Mouse (Mus musculus) spleen, adult 2 months (tissue): ENCODE data around the gene Catsperg1. TPM values are rescaled to one million over a fixed set of nuclear protein-coding genes. Genes with fewer than 3 reads are reported as not detected.
"Not testable (repeated sequence)": the region's sequence is repeated elsewhere in the genome, so short reads cannot be mapped to it uniquely, and the experiment has no call there.

Experiments
- DNase-seq, 2 experiments: peaks; one replicate each; pipeline versions ENCODE4 v3.0.0 to v3.0.0-alpha.2; 2012 to 2021; ENCODE audit warnings: low spot score in 2 of 2, low read depth in 1 of 2
- H3K27ac ChIP-seq: fragments of 200-500 bp; 2 replicates; pipeline ENCODE4 v1.5.1; 2012; ENCODE audit warnings: low read length, inconsistent platforms; ENCODE audit not compliant: insufficient read depth
- H3K27me3 ChIP-seq: fragments of 200-500 bp; 2 replicates; pipeline ENCODE4 v1.6.1; 2012; ENCODE audit warnings: mild to moderate bottlenecking, moderate library complexity, low read length, inconsistent platforms; ENCODE audit not compliant: control insufficient read depth, insufficient read depth
- H3K36me3 ChIP-seq: fragments of 200-500 bp; 2 replicates; pipeline ENCODE4 v1.6.1; 2012; ENCODE audit warnings: mild to moderate bottlenecking, low read length, inconsistent platforms; ENCODE audit not compliant: control insufficient read depth, insufficient read depth
- H3K4me1 ChIP-seq: fragments of 200-500 bp; 2 replicates; pipeline ENCODE4 v1.6.1; 2011; ENCODE audit warnings: inconsistent platforms; ENCODE audit not compliant: control insufficient read depth, insufficient read depth, insufficient read length
- H3K4me3 ChIP-seq: fragments of 200-500 bp; 2 replicates; pipeline ENCODE4 v1.5.1; 2011; ENCODE audit warnings: mild to moderate bottlenecking, inconsistent platforms; ENCODE audit not compliant: insufficient read depth, insufficient read length; ENCODE audit errors: extremely low read depth
- CTCF ChIP-seq: fragments of 200-500 bp; IDR thresholded peaks from 2 replicates; pipeline ENCODE4 v1.5.1; 2011; ENCODE audit warnings: mild to moderate bottlenecking, inconsistent platforms; ENCODE audit not compliant: insufficient read depth, insufficient read length, insufficient replicate concordance; ENCODE audit errors: extremely low read depth
- POLR2A ChIP-seq: fragments of 200-500 bp; IDR thresholded peaks from 2 replicates; pipeline ENCODE4 v1.6.1; 2011; ENCODE audit warnings: low read depth, low read length, inconsistent platforms
- WGBS: fragments of 180-500 bp; shearing (Covaris S2); methylation state at CpG from one replicate; pipeline ENCODE4 v1.1.7; 2018; 5-methylcytosine and 5-hydroxymethylcytosine counted together
- polyA plus RNA-seq: library from polyadenylated mRNA; depleted of rRNA; stranded (reverse); fragments of >200 nt; gene quantifications from 2 replicates; pipeline ENCODE4 v1.2.3, GENCODE M21; 2012

Catsperg1 gene
- polyA plus RNA-seq, 1 experiment, result 2.0 TPM

- peaks cover 2% of the 10 kb centered on the region for H3K4me1 ChIP-seq
- H3K4me3 ChIP-seq, result peak within 1 kb of the TSS; percentile 71
Measured at GRCm38 (mm10) chr7:29238019-29238967, 24.5 kb upstream of the Catsperg1 start, which contains the start of gene Yif1b. TSS of gene Yif1b (plus strand) at chr7:29238329.

GRCm38 (mm10) chr7:29237596-29237995, 23.8 kb upstream of the Catsperg1 start:
- H3K4me1 ChIP-seq, DNase-seq, H3K27me3 ChIP-seq, H3K36me3 ChIP-seq: not testable (repeated sequence)
- 26% methylated on average over 6 of the region's 6 CpGs for WGBS
- peak overlapping the region; percentile 48 for H3K4me3 ChIP-seq
- H3K27ac ChIP-seq, result peak overlapping the region; percentile 80

More at GRCm38 (mm10) chr7:29238019-29238967, 24.5 kb upstream of the Catsperg1 start, which contains the start of gene Yif1b:
- Histone ChIP-seq H3K27me3 (no peaks in the 10 kb centered on the region), H3K27ac (peak within 1 kb of the TSS; percentile 80), H3K36me3 (no peaks in the 10 kb centered on the region)
- WGBS, result under 1% methylated on average over 60 of the region's 60 CpGs
- no peak for TF ChIP-seq CTCF
- peak; percentile 62; the same call in 1 of the 2 replicates for TF ChIP-seq POLR2A
- peak; percentile 99 for DNase-seq

- H3K27me3 ChIP-seq, result no peaks in the 10 kb centered on the region; the same call in 1 of the 2 replicates
- no peak for TF ChIP-seq CTCF
- no peak for TF ChIP-seq POLR2A
- peaks cover 2% of the 10 kb centered on the region for H3K4me1 ChIP-seq
- no peak for DNase-seq
- H3K36me3 ChIP-seq, result no peaks in the 10 kb centered on the region
- WGBS, result 80% methylated on average over 4 of the region's 4 CpGs
- no peak overlapping the region; the same call in 1 of the 2 replicates for H3K27ac ChIP-seq
- H3K4me3 ChIP-seq, result no peak overlapping the region
Measured at GRCm38 (mm10) chr7:29236593-29236992, 22.8 kb upstream of the Catsperg1 start.

- Histone ChIP-seq H3K27ac (no peak overlapping the region), H3K36me3 (no peaks in the 10 kb centered on the region), H3K27me3 (no peaks in the 10 kb centered on the region; the same call in 1 of the 2 replicates), H3K4me1 (peaks cover 2% of the 10 kb centered on the region), H3K4me3 (no peak overlapping the region)
- TF ChIP-seq POLR2A, result no peak
- TF ChIP-seq CTCF, result no peak
- WGBS, result 87% methylated on average over 5 of the region's 5 CpGs
- DNase-seq, result no peak
Measured at GRCm38 (mm10) chr7:29234661-29235060, 20.8 kb upstream of the Catsperg1 start.

- H3K36me3 ChIP-seq, result no peaks in the 10 kb centered on the region
- DNase-seq, result no peak
- WGBS, result 48% methylated on average over 6 of the region's 6 CpGs
- H3K27me3 ChIP-seq, result no peaks in the 10 kb centered on the region; the same call in 1 of the 2 replicates
- no peak for TF ChIP-seq CTCF
- no peak for TF ChIP-seq POLR2A
- no peak overlapping the region for H3K4me3 ChIP-seq
- peaks cover under 1% of the 10 kb centered on the region; the same call in 1 of the 2 replicates for H3K4me1 ChIP-seq
- no peak overlapping the region for H3K27ac ChIP-seq
Measured at GRCm38 (mm10) chr7:29233745-29234144, 19.9 kb upstream of the Catsperg1 start.

GRCm38 (mm10) chr7:29232247-29233013, 18.6 kb upstream of the Catsperg1 start, which contains the start of gene Kcnk6:
TSS of gene Kcnk6 (minus strand) at chr7:29232515.
- WGBS, result 2% methylated on average over 62 of the region's 62 CpGs
- DNase-seq, result peak in 1 of 2 experiments; percentile 42
- Histone ChIP-seq H3K27ac (peak within 1 kb of the TSS; percentile 52), H3K27me3 (no peaks in the 10 kb centered on the region; the same call in 1 of the 2 replicates), H3K4me1 (no peaks in the 10 kb centered on the region; the same call in 1 of the 2 replicates), H3K4me3 (peak within 1 kb of the TSS; percentile 53), H3K36me3 (no peaks in the 10 kb centered on the region)
- TF ChIP-seq CTCF (no peak), POLR2A (no peak)
